Mouse (Mus musculus) midbrain, embryonic 10.5 days (tissue): ENCODE data around the gene Ube2u. TPM values are rescaled to one million over a fixed set of nuclear protein-coding genes. Genes with fewer than 3 reads are reported as not detected.

Source experiments
- DNase-seq: peaks from one replicate; pipeline ENCODE4 v3.0.0-alpha.2; 2017; ENCODE audit warnings: low spot score
- H3K27ac ChIP-seq: fragments of 300-500 bp; sonication (generic); replicated peaks from 2 replicates; pipeline ENCODE4 v1.5.1; 2016; ENCODE audit warnings: mild to moderate bottlenecking
- H3K27me3 ChIP-seq: fragments of 300-500 bp; sonication (generic); 2 replicates; pipeline ENCODE4 v1.6.1; 2016; ENCODE audit warnings: low read depth, mild to moderate bottlenecking; ENCODE audit not compliant: poor library complexity, severe bottlenecking
- H3K36me3 ChIP-seq: fragments of 300-500 bp; sonication (generic); 2 replicates; pipeline ENCODE4 v1.6.1; 2016; ENCODE audit warnings: mild to moderate bottlenecking, moderate library complexity
- H3K4me1 ChIP-seq: fragments of 300-500 bp; sonication (generic); 2 replicates; pipeline ENCODE4 v1.6.1; 2016
- H3K4me3 ChIP-seq: fragments of 300-500 bp; sonication (generic); 2 replicates; pipeline ENCODE4 v1.5.1; 2016; ENCODE audit warnings: mild to moderate bottlenecking, moderate library complexity
- H3K9me3 ChIP-seq: fragments of 300-500 bp; sonication (generic); replicated peaks from 2 replicates; pipeline ENCODE4 v1.6.1; 2016; ENCODE audit warnings: mild to moderate bottlenecking
- WGBS: fragments of 180-500 bp; shearing (Covaris S2); methylation state at CpG from one replicate; pipeline ENCODE4 v1.1.7; 2016; 5-methylcytosine and 5-hydroxymethylcytosine counted together
- polyA plus RNA-seq: library from polyadenylated mRNA; unstranded; fragments of >200 nt; fragmentation: Nextera tagmentation; extraction: Ambion mirVana; gene quantifications from 2 replicates; pipeline ENCODE4 v1.2.1, GENCODE M21; 2016

Gene Ube2u
- polyA plus RNA-seq, 1 experiment from 2014 or later, result 0.53 TPM

- H3K27me3 ChIP-seq, result no peaks in the 10 kb centered on the region
- no peak for DNase-seq
- no peaks in the 10 kb centered on the region for H3K9me3 ChIP-seq
- no peak overlapping the region for H3K4me3 ChIP-seq
- 0 out of 2 replicates have a peak, but pooled peaks cover 5% of the 10 kb centered on the region for H3K4me1 ChIP-seq
- H3K36me3 ChIP-seq, result no peaks in the 10 kb centered on the region
- H3K27ac ChIP-seq, result no peak overlapping the region
- 95% methylated on average over 4 of the region's 4 CpGs for WGBS
Measured at GRCm38 (mm10) chr4:100595771-100596170, 117.1 kb downstream of the Ube2u start.

- no peak for DNase-seq
Measured at GRCm38 (mm10) chr4:100596630-100597029, 118.0 kb downstream of the Ube2u start.

GRCm38 (mm10) chr4:100597049-100597448 lies 118.4 kb downstream of the Ube2u start:
- no peaks in the 10 kb centered on the region for H3K9me3 ChIP-seq

More at GRCm38 (mm10) chr4:100596630-100597029, 118.0 kb downstream of the Ube2u start:
- no peaks in the 10 kb centered on the region for H3K9me3 ChIP-seq
- no peaks in the 10 kb centered on the region for H3K27me3 ChIP-seq
- H3K4me3 ChIP-seq, result no peak overlapping the region
- 0 out of 2 replicates have a peak, but pooled peaks cover 9% of the 10 kb centered on the region for H3K4me1 ChIP-seq
- no peak overlapping the region for H3K27ac ChIP-seq
- no peaks in the 10 kb centered on the region for H3K36me3 ChIP-seq
- 95% methylated on average over 5 of the region's 5 CpGs for WGBS

More at GRCm38 (mm10) chr4:100597049-100597448, 118.4 kb downstream of the Ube2u start:
- 91% methylated on average over 4 of the region's 4 CpGs for WGBS
- no peaks in the 10 kb centered on the region for H3K27me3 ChIP-seq
- H3K36me3 ChIP-seq, result no peaks in the 10 kb centered on the region
- no peak overlapping the region for H3K4me3 ChIP-seq
- no peak overlapping the region for H3K27ac ChIP-seq
- DNase-seq, result no peak
- 0 out of 2 replicates have a peak, but pooled peaks cover 9% of the 10 kb centered on the region for H3K4me1 ChIP-seq
